ENCODE assay signal across 24 mouse cellular contexts in genomic region chr10:58960193-58960592, GRCm38 (mm10).
A peak's percentile ranks its signal among the peaks of the same experiment; 100 is the strongest.
DNase-seq lines count a peak whose midpoint lies in the region; ATAC-seq and TF ChIP-seq lines count a peak whose summit lies in the region.
"Had no signal": no experiment of that assay in that cellular context is flagged by ENCODE, and none has a peak within 500 bp of the region (broad histone marks: within the 10 kb centered on the region; RNA-seq: fewer than 3 reads in every experiment).

No protein-coding gene starts in this region.

- no peak overlapping the region for H3K27ac ChIP-seq in kidney, postnatal 0 days
- no peak overlapping the region for H3K27ac ChIP-seq in kidney, embryonic 16.5 days (ENCODE audit: low read length)
- H3K27ac ChIP-seq: hindbrain, embryonic 10.5 days; intestine, embryonic 15.5 days; midbrain, embryonic 10.5 days; neural tube, embryonic 13.5 days had no signal

- peak; percentile 59 for DNase-seq in gastrocnemius, adult 18-20 months (ENCODE audit: low spot score)
- DNase-seq in gastrocnemius, postnatal 10 days, result no peak
- DNase-seq in kidney, postnatal 0 days (ENCODE audit: low spot score), result peak; percentile 20
- no peak for DNase-seq in kidney, adult 11 months
- peak; percentile 31 to 39 for DNase-seq in gastrocnemius, adult 8-10 months (ENCODE audit: low spot score in 2 of 2)
- DNase-seq: adrenal gland, postnatal 36 days; cerebellum, adult 9-10 months; forebrain, postnatal 0 days; kidney, adult 9 months; kidney, postnatal 36 days; layer of hippocampus, adult 9-11 months; liver, postnatal 0 days; lung, postnatal 10 days; thymus, postnatal 25 days had no signal

- no peaks in the 10 kb centered on the region for H3K27me3 ChIP-seq in kidney, postnatal 0 days (ENCODE audit: insufficient read depth, low read length)
- no peaks in the 10 kb centered on the region for H3K27me3 ChIP-seq in kidney, embryonic 16.5 days (ENCODE audit: insufficient read depth, low read length)
- H3K27me3 ChIP-seq: intestine, embryonic 15.5 days; neural tube, embryonic 13.5 days had no signal

- WGBS in kidney, postnatal 0 days, result 57% methylated on average over 4 of the region's 4 CpGs
- 54% methylated on average over 4 of the region's 4 CpGs for WGBS in kidney, embryonic 16.5 days

- H3K4me2 ChIP-seq in kidney, postnatal 0 days (ENCODE audit: low read length), result no peak overlapping the region
- H3K4me2 ChIP-seq in kidney, embryonic 16.5 days (replicated peaks; ENCODE audit: low read depth, low read length), result no peak overlapping the region
- H3K4me2 ChIP-seq: intestine, embryonic 15.5 days; neural tube, embryonic 13.5 days had no signal

- H3K4me3 ChIP-seq in kidney, postnatal 0 days (replicated peaks; ENCODE audit: low read depth, low read length), result no peak overlapping the region
- no peak overlapping the region for H3K4me3 ChIP-seq in kidney, embryonic 16.5 days (ENCODE audit: low read length)
- H3K4me3 ChIP-seq: hindbrain, embryonic 10.5 days; intestine, embryonic 15.5 days; midbrain, embryonic 10.5 days; myocyte; neural tube, embryonic 13.5 days had no signal

- no peaks in the 10 kb centered on the region for H3K36me3 ChIP-seq in kidney, postnatal 0 days (ENCODE audit: insufficient read depth, low read length)
- H3K36me3 ChIP-seq in kidney, embryonic 16.5 days (ENCODE audit: insufficient read depth, low read length), result no peaks in the 10 kb centered on the region
- H3K36me3 ChIP-seq: hindbrain, embryonic 10.5 days; intestine, embryonic 15.5 days; midbrain, embryonic 10.5 days; neural tube, embryonic 13.5 days had no signal

- H3K9ac ChIP-seq in kidney, postnatal 0 days (ENCODE audit: low read depth, low read length), result no peak overlapping the region
- H3K9ac ChIP-seq in kidney, embryonic 16.5 days (replicated peaks; ENCODE audit: low read length), result no peak overlapping the region
- H3K9ac ChIP-seq: forebrain, postnatal 0 days; intestine, embryonic 15.5 days; liver, postnatal 0 days; neural tube, embryonic 13.5 days had no signal

- no peak for TF ChIP-seq CTCF in kidney, postnatal 0 days (IDR thresholded peaks at IDR 0.05; ENCODE audit: low read depth)

- no peaks in the 10 kb centered on the region for H3K4me1 ChIP-seq in kidney, postnatal 0 days (replicated peaks; ENCODE audit: insufficient read depth, low read length)
- no peaks in the 10 kb centered on the region for H3K4me1 ChIP-seq in kidney, embryonic 16.5 days (ENCODE audit: insufficient read depth, low read length)
- H3K4me1 ChIP-seq: hindbrain, embryonic 10.5 days; intestine, embryonic 15.5 days; midbrain, embryonic 10.5 days; neural tube, embryonic 13.5 days had no signal

- no peak for ATAC-seq in kidney, postnatal 0 days (replicated peaks; ENCODE audit: low FRiP score, low read depth)
- ATAC-seq in granulocyte monocyte progenitor cell, adult 5-6 weeks (replicated peaks; ENCODE audit: poor library complexity, severe bottlenecking), result no peak
- no peak for ATAC-seq in kidney, embryonic 16.5 days (ENCODE audit: low FRiP score, low TSS enrichment)
- ATAC-seq: CD4-positive, CD25-positive, alpha-beta regulatory T cell, adult 4 months; forebrain, postnatal 0 days; hindbrain, embryonic 16.5 days; intestine, embryonic 15.5 days; liver, postnatal 0 days; midbrain, embryonic 16.5 days had no signal

- no peaks in the 10 kb centered on the region for H3K9me3 ChIP-seq in kidney, postnatal 0 days (replicated peaks; ENCODE audit: low read length)
- no peaks in the 10 kb centered on the region for H3K9me3 ChIP-seq in kidney, embryonic 16.5 days (ENCODE audit: low read length)
- H3K9me3 ChIP-seq: hindbrain, embryonic 10.5 days; intestine, embryonic 15.5 days; midbrain, embryonic 10.5 days had no signal

Comparison
In these comparisons a context has a peak if more than half of its experiments do, and no peak if none do; other contexts are left out.
1. DNase-seq: peak in gastrocnemius, adult 18-20 months (single experiment), kidney, postnatal 0 days (single experiment) and gastrocnemius, adult 8-10 months (2 of 2); none in gastrocnemius, postnatal 10 days (single experiment) and kidney, adult 11 months (single experiment).